Mouse (Mus musculus) olfactory bulb, adult 2 months (tissue): ENCODE data around the gene Mpst. TPM values are rescaled to one million over a fixed set of nuclear protein-coding genes. Genes with fewer than 3 reads are reported as not detected.

Source experiments
- H3K27ac ChIP-seq: fragments of 200-500 bp; 2 replicates; pipeline ENCODE4 v1.5.1; 2012; ENCODE audit warnings: low read depth, low read length; ENCODE audit not compliant: insufficient read depth
- H3K4me1 ChIP-seq: fragments of 200-500 bp; 2 replicates; pipeline ENCODE4 v1.6.1; 2012; ENCODE audit warnings: low read length; ENCODE audit not compliant: control insufficient read depth, insufficient read depth
- H3K4me3 ChIP-seq: fragments of 200-500 bp; 2 replicates; pipeline ENCODE4 v1.5.1; 2012; ENCODE audit warnings: mild to moderate bottlenecking, low read depth, low read length, moderate library complexity; ENCODE audit not compliant: insufficient read depth
- CTCF ChIP-seq: fragments of 200-500 bp; IDR thresholded peaks from 2 replicates; pipeline ENCODE4 v1.5.1; 2012; ENCODE audit warnings: low read depth, mild to moderate bottlenecking, low read length, moderate library complexity; ENCODE audit not compliant: insufficient read depth
- POLR2A ChIP-seq: fragments of 200-500 bp; IDR thresholded peaks from 2 replicates; pipeline ENCODE4 v1.6.1; 2012; ENCODE audit warnings: mild to moderate bottlenecking, low read depth, low read length, moderate library complexity; ENCODE audit not compliant: insufficient read depth
- WGBS: fragments of 180-500 bp; shearing (Covaris S2); methylation state at CpG from one replicate; pipeline ENCODE4 v1.1.7; 2018; 5-methylcytosine and 5-hydroxymethylcytosine counted together
- polyA plus RNA-seq: library from polyadenylated mRNA; stranded (reverse); fragments of >200 nt; gene quantifications from 2 replicates; pipeline ENCODE4 v1.2.4, GENCODE M21; 2012; ENCODE audit warnings: low replicate concordance; ENCODE audit not compliant: missing spikeins, insufficient read depth, insufficient read length

Mpst gene
- polyA plus RNA-seq, 1 experiment = not detected

GRCm38 (mm10) chr15:78401921-78402320 lies 4.3 kb upstream of the Mpst start:
- 63% methylated on average over 4 of the region's 4 CpGs for WGBS
- H3K4me1 ChIP-seq = peaks cover 17% of the 10 kb centered on the region
- H3K27ac ChIP-seq = peak overlapping the region; percentile 64; the same call in 1 of the 2 replicates
- no peak overlapping the region for H3K4me3 ChIP-seq
- TF ChIP-seq POLR2A = no peak
- no peak for TF ChIP-seq CTCF

- Histone ChIP-seq H3K4me3 (no peak overlapping the region), H3K4me1 (peaks cover 17% of the 10 kb centered on the region), H3K27ac (no peak overlapping the region)
- TF ChIP-seq CTCF = no peak
- TF ChIP-seq POLR2A = no peak
- 74% methylated on average over 7 of the region's 7 CpGs for WGBS
Measured at GRCm38 (mm10) chr15:78402423-78402822, 3.8 kb upstream of the Mpst start.

- Histone ChIP-seq H3K4me3 (no peak overlapping the region), H3K4me1 (peaks cover 17% of the 10 kb centered on the region), H3K27ac (no peak overlapping the region)
- no peak for TF ChIP-seq CTCF
- no peak for TF ChIP-seq POLR2A
- 60% methylated on average over 3 of the region's 3 CpGs for WGBS
Measured at GRCm38 (mm10) chr15:78403301-78403741, 2.9 kb upstream of the Mpst start.

- H3K4me1 ChIP-seq = peaks cover 17% of the 10 kb centered on the region
- H3K4me3 ChIP-seq = no peak overlapping the region
- H3K27ac ChIP-seq = no peak overlapping the region
- TF ChIP-seq CTCF (no peak), POLR2A (no peak)
- 60% methylated on average over 1 of the region's 1 CpGs for WGBS
Measured at GRCm38 (mm10) chr15:78403896-78404295, 2.3 kb upstream of the Mpst start.

GRCm38 (mm10) chr15:78405098-78405497 lies 1.1 kb upstream of the Mpst start:
- peaks cover 22% of the 10 kb centered on the region for H3K4me1 ChIP-seq
- WGBS = 63% methylated on average over 11 of the region's 11 CpGs
- no peak for TF ChIP-seq POLR2A
- TF ChIP-seq CTCF = no peak
- H3K27ac ChIP-seq = no peak overlapping the region
- peak overlapping the region; percentile 91 for H3K4me3 ChIP-seq

- peaks cover 26% of the 10 kb centered on the region for H3K4me1 ChIP-seq
- TF ChIP-seq POLR2A = no peak
- TF ChIP-seq CTCF = no peak
- 7% methylated on average over 34 of the region's 34 CpGs for WGBS
- H3K4me3 ChIP-seq = peak within 1 kb of the TSS; percentile 91
- H3K27ac ChIP-seq = peak within 1 kb of the TSS; percentile 96
Measured at GRCm38 (mm10) chr15:78405517-78406211, 552 bp upstream of the Mpst start, which contains the start of gene Tst. Gene Tst, minus strand, starts transcription at chr15:78405907.

- no peak overlapping the region for H3K4me3 ChIP-seq
- WGBS = 63% methylated on average over 12 of the region's 12 CpGs
- peaks cover 20% of the 10 kb centered on the region for H3K4me1 ChIP-seq
- TF ChIP-seq CTCF = no peak
- TF ChIP-seq POLR2A = no peak
- H3K27ac ChIP-seq = no peak overlapping the region
Measured at GRCm38 (mm10) chr15:78409570-78410052, 3.4 kb downstream of the Mpst start.

GRCm38 (mm10) chr15:78413083-78413718 lies 7.0 kb downstream of the Mpst start:
- WGBS = 96% methylated on average over 14 of the region's 14 CpGs
- Histone ChIP-seq H3K4me1 (peaks cover 10% of the 10 kb centered on the region; the same call in 1 of the 2 replicates), H3K27ac (no peak overlapping the region), H3K4me3 (no peak overlapping the region)
- no peak for TF ChIP-seq CTCF
- no peak for TF ChIP-seq POLR2A

GRCm38 (mm10) chr15:78413719-78414117 lies 7.5 kb downstream of the Mpst start:
- Histone ChIP-seq H3K27ac (no peak overlapping the region), H3K4me1 (peaks cover 10% of the 10 kb centered on the region; the same call in 1 of the 2 replicates), H3K4me3 (no peak overlapping the region)
- 52% methylated on average over 1 of the region's 1 CpGs for WGBS
- TF ChIP-seq CTCF (no peak), POLR2A (no peak)
